Mouse (Mus musculus) hindbrain, embryonic 14.5 days (tissue): ENCODE measurements around the gene Per3. TPM values are rescaled to one million over a fixed set of nuclear protein-coding genes. Genes with fewer than 3 reads are reported as not detected.
A peak's percentile ranks its signal among the peaks of the same experiment; 100 is the strongest.

ENCODE experiments used
- ATAC-seq: fragments of 200-750 bp; cut with Nextera tagmentation; 2 replicates; pipeline ENCODE4 v1.8.0; 2017; ENCODE audit warnings: moderate number of reproducible peaks, mild to moderate bottlenecking, moderate TSS enrichment, moderate library complexity; ENCODE audit not compliant: low FRiP score
- DNase-seq: peaks from one replicate; pipeline ENCODE4 v3.0.0-alpha.2; 2015; ENCODE audit warnings: low spot score
- H3K27ac ChIP-seq: fragments of 300-500 bp; sonication (generic); 2 replicates; pipeline ENCODE4 v1.5.1; 2014; ENCODE audit warnings: mild to moderate bottlenecking, moderate library complexity
- H3K27me3 ChIP-seq: fragments of 300-500 bp; sonication (generic); 2 replicates; pipeline ENCODE4 v1.6.1; 2014; ENCODE audit warnings: mild to moderate bottlenecking, low read length, mixed read lengths; ENCODE audit not compliant: control insufficient read depth, insufficient read depth
- H3K36me3 ChIP-seq: fragments of 300-500 bp; sonication (generic); replicated peaks from 2 replicates; pipeline ENCODE4 v1.6.1; 2014; ENCODE audit not compliant: control insufficient read depth, insufficient read depth
- H3K4me1 ChIP-seq: fragments of 300-500 bp; sonication (generic); replicated peaks from 2 replicates; pipeline ENCODE4 v1.6.1; 2014; ENCODE audit warnings: antibody characterized with exemption, low read length, mixed read lengths; ENCODE audit not compliant: control insufficient read depth, insufficient read depth
- H3K4me2 ChIP-seq: fragments of 300-500 bp; sonication (generic); replicated peaks from 2 replicates; pipeline ENCODE4 v1.6.1; 2014; ENCODE audit warnings: mild to moderate bottlenecking, moderate library complexity
- H3K4me3 ChIP-seq: fragments of 300-500 bp; sonication (generic); replicated peaks from 2 replicates; pipeline ENCODE4 v1.5.1; 2014; ENCODE audit warnings: mild to moderate bottlenecking, low read length
- H3K9ac ChIP-seq: fragments of 300-500 bp; sonication (generic); 2 replicates; pipeline ENCODE4 v1.6.1; 2014
- H3K9me3 ChIP-seq: fragments of 300-500 bp; sonication (generic); 2 replicates; pipeline ENCODE4 v1.6.1; 2016; ENCODE audit warnings: low read length; ENCODE audit not compliant: control insufficient read depth
- WGBS: fragments of 180-500 bp; shearing (Covaris S2); extraction: QIAGEN DNeasy Blood & Tissue Kit; methylation state at CpG from one replicate; pipeline ENCODE4 v1.1.7; 2014; 5-methylcytosine and 5-hydroxymethylcytosine counted together
- polyA plus RNA-seq: library from polyadenylated mRNA; unstranded; fragments of >200 nt; fragmentation: Nextera tagmentation; extraction: Ambion mirVana; gene quantifications from 2 replicates; pipeline ENCODE4 v1.2.1, GENCODE M21; 2014

Gene Per3
- polyA plus RNA-seq, 1 experiment from 2014 or later: 5.1 TPM

DNA sequence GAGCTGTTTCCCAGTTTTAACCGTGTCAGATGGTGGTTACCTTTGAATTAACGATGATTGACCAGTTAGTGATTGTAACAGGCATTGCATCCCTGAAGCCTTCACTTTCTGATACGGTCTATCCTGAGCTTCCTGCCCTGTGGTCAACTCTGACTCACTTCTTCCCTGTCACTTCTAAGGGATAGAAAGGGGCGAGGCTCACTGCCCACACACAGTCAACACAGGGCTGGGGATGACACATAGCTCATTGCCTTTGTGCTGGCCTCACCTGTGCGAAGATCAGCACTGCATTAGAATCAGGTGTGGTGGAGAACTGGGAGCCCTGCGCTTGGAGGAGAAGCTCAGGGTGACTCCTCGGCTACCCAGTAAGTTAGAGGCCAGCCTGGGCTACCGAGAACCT is 75.5 kb downstream of the Per3 start:
- H3K9ac ChIP-seq: no peak overlapping the region
- no peaks in the 10 kb centered on the region for H3K9me3 ChIP-seq
- H3K4me1 ChIP-seq: no peaks in the 10 kb centered on the region
- no peak overlapping the region for H3K4me2 ChIP-seq
- no peak for DNase-seq
- 90% methylated on average over 8 of the region's 8 CpGs for WGBS
- H3K27me3 ChIP-seq: no peaks in the 10 kb centered on the region
- no peak overlapping the region for H3K4me3 ChIP-seq
- no peaks in the 10 kb centered on the region for H3K36me3 ChIP-seq
- no peak overlapping the region for H3K27ac ChIP-seq
- no peak for ATAC-seq

DNA sequence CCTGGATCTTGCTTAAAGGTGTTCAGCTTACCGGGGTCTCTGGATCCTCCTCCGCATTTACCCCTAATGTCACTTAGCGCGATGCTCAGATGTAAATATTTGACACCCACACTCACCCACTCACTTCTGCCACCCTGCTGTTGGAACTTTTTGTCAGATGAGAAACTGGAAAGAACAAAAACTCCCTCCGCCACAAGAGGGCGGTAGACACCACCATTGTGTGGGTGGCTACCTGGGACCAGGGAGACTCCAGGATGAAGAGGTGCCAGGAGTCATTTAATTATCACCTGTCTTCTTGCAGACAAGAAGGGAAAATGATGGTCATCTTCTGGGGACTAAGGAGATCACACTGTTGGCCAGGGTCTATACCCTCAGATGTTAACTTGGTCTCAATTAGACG is 77.9 kb downstream of the Per3 start:
- H3K4me1 ChIP-seq: no peaks in the 10 kb centered on the region
- no peak overlapping the region for H3K4me2 ChIP-seq
- H3K27me3 ChIP-seq: no peaks in the 10 kb centered on the region
- no peak overlapping the region for H3K4me3 ChIP-seq
- H3K9me3 ChIP-seq: no peaks in the 10 kb centered on the region
- no peaks in the 10 kb centered on the region for H3K36me3 ChIP-seq
- H3K27ac ChIP-seq: no peak overlapping the region
- no peak overlapping the region for H3K9ac ChIP-seq
- DNase-seq: peak; percentile 65
- ATAC-seq: no peak
- WGBS: 21% methylated on average over 7 of the region's 7 CpGs

DNA sequence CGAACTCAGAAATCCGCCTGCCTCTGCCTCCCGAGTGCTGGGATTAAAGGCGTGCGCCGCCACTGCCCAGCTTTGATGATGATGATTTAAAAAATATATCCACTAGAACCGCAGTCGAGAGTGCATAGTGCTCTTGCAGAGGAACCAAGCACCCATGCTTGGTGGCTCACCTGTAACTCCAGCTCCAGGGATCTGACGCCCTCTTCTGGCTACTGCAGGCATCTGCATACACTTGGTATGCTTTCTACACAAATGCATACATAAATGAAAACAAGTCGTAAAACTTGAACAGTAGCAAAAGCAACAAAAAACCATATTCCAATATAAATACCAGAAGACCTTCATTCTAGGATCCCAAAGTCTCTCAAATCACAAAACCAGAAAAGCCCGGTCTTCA is 78.9 kb downstream of the Per3 start:
- no peak overlapping the region for H3K27ac ChIP-seq
- H3K9me3 ChIP-seq: no peaks in the 10 kb centered on the region
- H3K4me1 ChIP-seq: no peaks in the 10 kb centered on the region
- H3K36me3 ChIP-seq: no peaks in the 10 kb centered on the region
- DNase-seq (no peak), ATAC-seq (no peak)
- H3K4me3 ChIP-seq: no peak overlapping the region
- WGBS: 76% methylated on average over 11 of the region's 11 CpGs
- no peak overlapping the region for H3K4me2 ChIP-seq
- no peaks in the 10 kb centered on the region for H3K27me3 ChIP-seq
- H3K9ac ChIP-seq: no peak overlapping the region

DNA sequence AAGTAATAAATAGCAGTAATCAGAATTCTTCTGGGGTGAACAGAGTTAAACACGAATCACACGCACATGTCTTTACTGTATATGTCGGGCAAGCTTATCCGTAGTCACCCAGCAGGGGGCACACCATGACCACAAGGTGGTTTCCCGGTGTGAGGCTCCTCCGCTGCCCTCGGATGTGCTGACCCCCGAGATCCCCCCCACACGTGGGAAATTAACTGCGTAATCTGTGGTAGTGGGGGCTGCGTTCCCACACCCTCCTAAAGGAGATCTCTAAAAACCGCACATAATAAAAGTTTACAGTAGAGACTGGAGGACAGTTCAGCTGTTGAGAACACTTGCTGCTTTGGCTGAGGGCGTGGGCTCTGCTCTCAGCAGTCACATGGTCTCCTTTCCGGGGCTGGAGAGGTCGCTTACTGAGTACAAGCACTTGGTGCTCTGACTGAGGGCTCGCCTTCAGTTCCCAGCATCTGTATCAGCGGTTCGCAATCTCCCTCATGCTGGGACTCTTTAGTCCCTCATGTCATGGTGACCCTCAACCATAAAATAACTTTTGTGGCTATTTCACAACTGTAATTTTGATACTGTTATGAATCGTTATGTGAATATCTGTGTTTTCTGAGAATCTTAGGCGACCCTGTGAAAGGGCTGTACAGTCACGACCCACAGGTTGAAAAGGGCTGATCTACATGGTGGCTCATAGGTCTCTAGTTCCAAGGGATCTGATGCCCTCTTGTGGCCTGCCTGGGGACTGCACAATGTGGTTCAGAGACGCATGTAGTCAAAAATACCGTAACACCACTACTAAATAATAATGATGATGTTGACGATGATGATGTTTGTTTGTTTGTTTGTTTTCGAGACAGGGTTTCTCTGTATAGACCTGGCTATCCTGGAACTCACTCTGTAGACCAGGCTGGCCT is 79.6 kb downstream of the Per3 start:
- H3K4me3 ChIP-seq: no peak overlapping the region
- no peak for ATAC-seq
- DNase-seq: peak; percentile 90

DNA sequence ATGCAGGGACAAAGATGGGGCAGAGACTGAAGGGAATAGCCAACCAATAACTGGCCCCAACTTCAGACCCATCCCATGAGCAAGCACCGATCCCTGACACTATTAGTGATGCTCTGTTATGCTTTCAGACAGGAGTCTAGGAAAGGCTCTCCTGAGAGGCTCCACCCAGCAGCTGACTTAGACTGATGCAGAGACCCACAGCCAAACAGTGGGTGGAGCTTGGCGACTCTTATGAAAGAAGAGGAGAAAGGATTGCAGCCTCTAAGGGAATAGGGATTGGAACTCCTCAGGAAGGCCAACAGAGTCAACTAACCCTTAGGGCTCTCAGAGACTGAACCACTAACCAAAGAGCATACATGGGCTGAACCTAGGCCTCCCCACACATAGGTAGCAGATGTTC is 80.8 kb downstream of the Per3 start:
- H3K4me2 ChIP-seq: no peak overlapping the region
- H3K27me3 ChIP-seq: no peaks in the 10 kb centered on the region
- no peaks in the 10 kb centered on the region for H3K4me1 ChIP-seq
- no peak overlapping the region for H3K4me3 ChIP-seq
- no peak for ATAC-seq
- no peaks in the 10 kb centered on the region for H3K9me3 ChIP-seq
- no peak overlapping the region for H3K27ac ChIP-seq
- no peak overlapping the region for H3K9ac ChIP-seq
- no peaks in the 10 kb centered on the region for H3K36me3 ChIP-seq
- WGBS: 74% methylated on average over 2 of the region's 2 CpGs
- DNase-seq: no peak

More for the DNA sequence above, 79.6 kb downstream of the Per3 start:
- Histone ChIP-seq H3K36me3 (no peaks in the 10 kb centered on the region), H3K9me3 (no peaks in the 10 kb centered on the region), H3K9ac (no peak overlapping the region), H3K27ac (no peak overlapping the region), H3K4me1 (no peaks in the 10 kb centered on the region), H3K27me3 (no peaks in the 10 kb centered on the region), H3K4me2 (peak overlapping the region; percentile 0; the same call in 1 of the 2 replicates)
- 15% methylated on average over 25 of the region's 25 CpGs for WGBS

DNA sequence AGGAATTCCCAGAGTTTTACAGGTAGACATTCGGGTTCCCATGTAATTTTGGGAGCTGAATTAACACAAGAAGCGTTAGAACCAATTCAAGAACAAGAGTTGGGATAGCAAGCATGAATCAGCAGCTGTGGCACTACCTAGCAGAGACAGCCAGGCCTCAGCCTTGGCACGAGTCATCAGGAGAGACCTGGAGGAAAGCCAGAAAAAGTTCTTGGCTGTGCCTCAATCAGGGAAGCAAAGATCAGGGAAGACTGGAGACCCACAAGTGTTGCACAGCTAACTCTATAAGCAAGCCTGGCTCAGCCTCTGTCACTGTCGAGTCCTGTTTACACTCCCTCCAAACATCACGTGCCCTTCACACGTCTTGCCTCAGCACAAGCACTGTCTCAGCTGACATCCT is 82.2 kb downstream of the Per3 start:
- H3K9me3 ChIP-seq: no peaks in the 10 kb centered on the region
- ATAC-seq: no peak
- H3K27ac ChIP-seq: no peak overlapping the region
- no peaks in the 10 kb centered on the region for H3K4me1 ChIP-seq
- no peak overlapping the region for H3K4me2 ChIP-seq
- no peaks in the 10 kb centered on the region for H3K27me3 ChIP-seq
- H3K4me3 ChIP-seq: no peak overlapping the region
- H3K36me3 ChIP-seq: no peaks in the 10 kb centered on the region
- H3K9ac ChIP-seq: no peak overlapping the region
- 70% methylated on average over 6 of the region's 6 CpGs for WGBS
- peak; percentile 34 for DNase-seq

DNA sequence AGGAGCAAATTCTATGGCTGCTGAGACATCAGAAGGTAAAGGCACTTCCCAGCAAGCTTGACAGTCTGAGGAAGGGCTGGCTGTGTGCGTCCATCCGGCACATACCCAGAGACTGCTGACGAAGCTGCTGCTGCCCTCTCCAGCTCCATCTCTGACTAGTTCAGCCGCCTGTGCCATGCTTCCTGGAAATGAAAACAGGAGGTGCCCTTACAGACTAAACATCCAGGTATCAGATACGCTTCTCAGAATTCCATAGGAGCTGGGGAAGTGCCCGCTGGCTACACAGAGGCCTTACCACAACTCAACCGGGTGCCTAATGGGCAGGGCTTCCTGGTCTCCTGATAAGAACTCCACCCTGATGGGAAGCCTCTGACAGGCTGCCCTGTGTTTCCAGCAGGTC is 85.9 kb downstream of the Per3 start:
- Histone ChIP-seq H3K9ac (no peak overlapping the region), H3K36me3 (no peaks in the 10 kb centered on the region), H3K4me2 (no peak overlapping the region), H3K9me3 (no peaks in the 10 kb centered on the region), H3K4me3 (no peak overlapping the region), H3K27ac (no peak overlapping the region), H3K27me3 (no peaks in the 10 kb centered on the region), H3K4me1 (no peaks in the 10 kb centered on the region)
- DNase-seq: no peak
- no peak for ATAC-seq
- 79% methylated on average over 7 of the region's 7 CpGs for WGBS

DNA sequence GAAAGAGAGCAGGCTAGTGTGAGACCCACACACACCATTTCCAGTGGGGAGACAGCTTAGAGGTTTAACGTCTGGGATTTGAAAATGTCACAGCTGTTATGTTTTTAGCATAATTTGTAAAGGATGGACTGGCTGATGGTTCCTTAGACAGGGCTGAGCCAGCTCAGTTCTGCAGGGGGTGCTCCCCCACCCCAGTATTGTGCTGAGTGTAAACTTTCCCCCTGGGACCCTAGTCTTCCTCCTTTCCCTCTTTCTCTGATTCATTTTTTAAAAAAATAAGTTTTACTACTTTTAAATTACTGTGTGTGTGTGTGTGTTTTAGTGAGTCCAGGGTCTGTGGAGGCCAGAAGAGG is 87.4 kb downstream of the Per3 start:
- H3K9ac ChIP-seq: no peak overlapping the region
- no peak for ATAC-seq
- no peaks in the 10 kb centered on the region for H3K4me1 ChIP-seq
- 20% methylated on average over 1 of the region's 1 CpGs for WGBS
- no peaks in the 10 kb centered on the region for H3K27me3 ChIP-seq
- no peaks in the 10 kb centered on the region for H3K36me3 ChIP-seq
- H3K4me2 ChIP-seq: no peak overlapping the region
- no peaks in the 10 kb centered on the region for H3K9me3 ChIP-seq
- no peak overlapping the region for H3K4me3 ChIP-seq
- no peak for DNase-seq
- H3K27ac ChIP-seq: peak overlapping the region; percentile 72

DNA sequence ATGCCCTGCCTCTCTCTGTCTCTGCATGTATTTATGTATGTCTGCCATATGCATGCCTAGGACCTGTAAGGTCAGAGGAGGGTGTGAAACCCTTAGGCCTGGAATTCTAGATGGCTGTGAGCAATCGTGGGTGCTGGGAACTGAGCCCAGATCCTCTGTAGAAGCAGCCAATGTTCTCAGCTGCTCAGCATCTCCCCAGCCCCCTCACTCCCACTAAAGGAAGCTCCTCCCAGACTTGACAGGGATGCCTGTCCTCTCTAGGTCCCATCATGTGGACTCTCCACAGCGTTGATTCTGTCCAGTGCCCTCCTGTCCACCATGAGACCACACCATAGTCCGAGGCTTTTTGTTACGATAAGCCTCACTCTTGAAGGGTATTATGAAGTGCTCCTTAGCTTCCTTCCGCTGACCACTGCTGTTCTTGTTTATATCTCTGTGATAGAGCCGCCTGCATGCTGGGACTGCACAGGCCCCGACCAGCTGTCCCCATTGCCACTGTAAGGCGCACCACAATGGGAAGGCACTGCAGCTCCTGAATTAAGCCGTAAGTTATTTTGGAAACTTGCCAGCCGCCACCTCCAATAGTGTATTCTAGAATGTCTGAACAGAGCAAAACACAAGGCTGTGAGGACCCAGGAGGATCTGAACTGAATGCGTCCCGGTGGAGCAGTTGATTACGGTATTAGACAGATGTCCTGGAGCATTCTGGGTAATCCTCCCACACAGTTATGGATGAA is 87.9 kb downstream of the Per3 start:
- Histone ChIP-seq H3K9ac (no peak overlapping the region), H3K9me3 (no peaks in the 10 kb centered on the region), H3K4me2 (no peak overlapping the region), H3K27ac (peak overlapping the region; percentile 72), H3K27me3 (no peaks in the 10 kb centered on the region), H3K36me3 (no peaks in the 10 kb centered on the region), H3K4me1 (no peaks in the 10 kb centered on the region), H3K4me3 (no peak overlapping the region)
- DNase-seq: peak; percentile 63
- peak; percentile 85 for ATAC-seq
- 47% methylated on average over 13 of the region's 13 CpGs for WGBS
